Mouse (Mus musculus): ENCODE measurements at regions not wholly inside any gene's neighbourhood (a gene's known extent, or its start where the extent isn't known, plus 50 kb on each side); places are given as distances from the start of the nearest gene placed in this dataset.

- ATAC-seq (replicated peaks in 1 of 2; ENCODE audit: insufficient read depth in 1 of 2, low FRiP score in 2 of 2, low TSS enrichment in 1 of 2, low read depth in 1 of 2, poor library complexity in 2 of 2, severe bottlenecking in 2 of 2): peak in 1 of 2 experiments; percentile 56; a peak in 2 of 4 replicates
Observed at GRCm38 (mm10) chr4:142302041-142302723, 63.0 kb upstream of the Kazn start.

DNA sequence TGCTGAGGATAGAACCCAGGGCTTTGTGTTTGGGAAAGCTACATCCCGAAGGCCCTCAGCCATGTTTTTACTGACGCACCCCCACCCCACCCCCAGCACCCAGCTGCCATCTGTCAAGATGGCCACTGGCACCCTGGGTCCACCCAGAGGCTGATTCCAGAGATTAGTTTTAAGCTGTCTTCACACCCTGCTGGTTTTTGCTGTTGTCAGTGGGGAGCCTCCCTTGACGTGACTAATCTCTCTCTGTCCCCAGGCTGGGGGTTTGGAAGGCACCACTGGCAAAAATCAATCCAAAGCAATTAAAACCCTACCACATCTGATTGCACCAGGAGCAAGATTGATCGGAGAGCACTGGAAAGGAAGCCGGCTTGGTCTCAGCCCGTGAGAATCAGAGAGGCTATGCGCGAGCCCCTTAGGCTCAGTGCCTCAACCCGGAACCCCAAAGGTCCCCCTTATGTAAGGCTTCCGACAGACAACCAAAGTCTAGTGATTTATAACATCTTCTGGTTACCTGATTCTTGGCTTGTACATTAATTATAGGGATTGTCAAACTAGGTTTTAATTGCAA is 59.7 kb upstream of the Kazn start:
- ATAC-seq (replicated peaks in 1 of 2; ENCODE audit: insufficient read depth in 1 of 2, low FRiP score in 2 of 2, low TSS enrichment in 1 of 2, low read depth in 1 of 2, poor library complexity in 2 of 2, severe bottlenecking in 2 of 2): no peak

DNA sequence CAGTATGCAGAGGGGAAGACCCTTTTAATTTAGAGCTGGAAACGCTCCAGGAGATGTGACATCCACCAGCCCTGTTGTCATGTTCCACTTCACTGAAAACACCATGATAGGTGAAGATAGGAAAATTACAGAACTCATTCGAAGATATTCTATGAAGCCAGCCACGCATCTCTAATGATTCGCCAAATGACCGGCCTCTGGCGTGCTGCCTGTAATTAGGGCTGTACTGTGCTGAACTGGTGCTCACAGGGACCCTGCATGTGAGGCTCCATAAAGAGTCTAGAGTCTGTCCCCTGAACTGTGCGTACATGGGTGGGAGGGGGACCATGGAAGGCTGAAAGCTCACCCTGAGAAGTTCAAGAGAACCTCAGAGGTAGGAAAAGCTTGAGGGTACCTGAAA is 53.6 kb upstream of the Kazn start:
- no peak for ATAC-seq (replicated peaks in 1 of 2; ENCODE audit: insufficient read depth in 1 of 2, low FRiP score in 2 of 2, low TSS enrichment in 1 of 2, low read depth in 1 of 2, poor library complexity in 2 of 2, severe bottlenecking in 2 of 2)

DNA sequence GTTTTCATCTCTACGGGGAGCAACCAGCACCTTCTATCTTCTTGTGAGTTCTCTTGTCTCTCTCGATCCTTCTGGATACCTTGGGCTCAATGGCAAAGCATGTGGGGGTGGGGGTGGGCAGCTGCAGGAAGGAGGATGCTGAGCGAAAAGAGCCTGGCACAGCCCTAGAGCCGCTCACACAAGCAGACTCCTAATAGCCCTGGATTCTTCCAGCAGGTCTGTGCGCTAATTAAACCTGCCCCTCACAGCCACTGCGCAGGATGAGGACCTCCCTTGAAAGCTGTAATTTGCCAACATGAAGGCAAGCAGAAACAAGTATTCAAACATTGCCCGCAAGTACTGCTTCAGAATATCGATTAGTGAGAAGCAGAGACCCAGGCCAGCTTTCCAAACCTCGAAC is 53.1 kb upstream of the Kazn start:
- ATAC-seq (replicated peaks in 1 of 2; ENCODE audit: insufficient read depth in 1 of 2, low FRiP score in 2 of 2, low TSS enrichment in 1 of 2, low read depth in 1 of 2, poor library complexity in 2 of 2, severe bottlenecking in 2 of 2): no peak

DNA sequence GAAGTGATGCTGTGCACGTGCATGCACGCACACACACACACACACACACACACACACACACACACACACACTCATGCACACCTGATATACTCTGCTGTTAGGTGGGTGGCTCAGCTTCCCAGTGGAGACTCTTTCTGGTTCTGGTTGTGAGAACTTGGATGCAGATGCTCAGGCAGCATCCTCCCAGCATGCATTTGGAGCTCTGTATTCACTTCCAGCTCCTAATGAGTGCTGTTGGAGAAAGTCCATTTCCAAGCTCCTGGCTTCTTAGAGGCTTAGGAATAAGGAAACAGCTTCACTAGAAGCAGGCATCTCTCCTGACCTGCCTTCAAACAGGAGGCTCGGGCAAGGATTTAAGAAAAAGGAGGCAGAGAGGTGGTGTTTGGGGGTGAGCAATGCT is 52.2 kb upstream of the Kazn start:
- no peak for ATAC-seq (replicated peaks in 1 of 2; ENCODE audit: insufficient read depth in 1 of 2, low FRiP score in 2 of 2, low TSS enrichment in 1 of 2, low read depth in 1 of 2, poor library complexity in 2 of 2, severe bottlenecking in 2 of 2)

Data from hematopoietic stem cell, adult 5-6 weeks (primary cell).